Mouse (Mus musculus) right cerebral cortex, adult 18-20 months (tissue): Measurements from ENCODE around the gene Olfr262.
"Not testable (repeated sequence)": the region's sequence is repeated elsewhere in the genome, so short reads cannot be mapped to it uniquely, and the experiment has no call there.

ENCODE experiments used
- DNase-seq: peaks from one replicate; pipeline ENCODE4 v3.0.0; 2022; ENCODE audit warnings: mixed read lengths

The Olfr262 gene

DNA sequence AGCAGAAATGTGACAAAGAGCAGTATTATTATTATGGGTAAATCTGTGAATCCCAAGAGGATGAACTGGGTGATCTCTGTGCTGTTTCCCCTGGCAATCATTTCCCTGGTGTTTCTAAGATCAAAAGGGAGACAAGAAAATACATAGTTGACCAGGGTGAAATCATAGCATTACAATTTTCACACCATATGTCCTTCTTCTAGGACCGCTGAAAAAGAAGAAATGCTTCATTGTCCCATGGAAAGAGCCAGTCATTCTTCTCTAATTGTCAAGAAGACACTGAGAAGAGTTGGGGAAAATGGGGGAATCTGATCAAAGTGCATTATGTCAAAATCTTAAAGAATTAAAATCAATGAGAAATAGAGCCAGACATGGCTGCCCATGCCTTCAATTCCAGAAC, at the start of gene Olfr262:
Gene Olfr262 (minus strand): TSS at position 101 of the 400 bp plus-strand sequence.
- DNase-seq, result no peak

DNA sequence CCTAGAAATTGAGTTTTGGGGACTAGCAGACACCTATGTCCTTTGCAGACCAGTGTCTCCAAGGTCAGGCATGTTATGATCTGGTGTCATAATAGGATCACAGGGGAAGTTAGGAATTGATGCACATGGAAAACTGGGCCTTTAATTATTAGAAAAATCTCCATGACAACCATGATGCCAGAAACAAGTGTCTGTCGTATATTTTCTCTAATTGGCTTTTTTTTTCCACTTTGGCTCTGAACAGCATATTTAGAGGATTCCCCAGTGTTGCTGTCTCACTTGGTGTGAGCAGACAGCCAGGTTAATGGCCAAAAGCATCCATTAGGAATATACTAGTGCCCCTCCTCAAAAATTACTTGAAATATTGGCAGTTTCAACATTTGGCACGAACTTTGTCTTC, 38.1 kb upstream of the Olfr262 start, which contains the start of gene Olfr1434:
Gene Olfr1434 (plus strand): TSS at position 301 of the 400 bp plus-strand sequence.
- no peak for DNase-seq

DNA sequence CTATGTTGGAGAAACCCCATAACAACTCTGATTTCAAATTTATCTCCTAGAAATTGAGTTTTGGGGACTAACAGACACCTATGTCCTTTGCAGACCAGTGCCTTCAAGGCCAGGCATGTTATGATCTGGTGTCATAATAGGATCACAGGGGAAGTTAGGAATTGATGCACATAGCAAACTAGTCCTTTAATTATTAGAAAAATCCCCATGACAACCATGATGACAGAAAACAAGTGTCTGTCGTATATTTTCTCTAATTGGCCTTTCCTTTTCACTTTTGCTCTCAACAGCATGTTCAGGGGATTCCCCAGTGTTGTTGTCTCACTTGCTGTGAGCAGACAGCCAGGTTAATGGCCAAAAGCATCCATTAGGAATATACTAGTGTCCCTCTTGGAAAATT, 19.3 kb upstream of the Olfr262 start, which contains the start of gene Olfr235:
Gene Olfr235 (plus strand): TSS at position 301 of the 400 bp plus-strand sequence.
- no peak for DNase-seq

DNA sequence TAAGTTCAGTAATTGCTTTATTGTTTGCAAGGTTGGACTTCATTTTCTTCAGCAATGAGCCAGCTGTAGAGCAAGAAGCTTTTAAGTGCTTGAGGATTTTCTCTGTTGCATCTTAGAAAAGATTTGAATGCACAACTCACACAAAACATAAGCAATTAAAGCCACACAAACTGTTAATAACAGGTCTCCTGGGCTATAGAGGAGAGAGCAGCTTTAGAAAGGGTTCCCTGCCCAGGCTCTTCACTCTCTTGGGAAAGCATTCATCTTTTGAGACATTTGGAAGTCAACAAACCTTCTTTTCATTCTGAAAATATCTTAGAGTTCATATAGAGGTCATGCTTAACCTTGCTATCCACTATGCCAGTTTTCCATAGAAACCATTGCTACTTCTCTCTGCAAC, 9.0 kb downstream of the Olfr262 start, which contains the start of gene Olfr1432:
Gene Olfr1432 (minus strand): TSS at position 101 of the 400 bp plus-strand sequence.
- not testable (repeated sequence) for DNase-seq

DNA sequence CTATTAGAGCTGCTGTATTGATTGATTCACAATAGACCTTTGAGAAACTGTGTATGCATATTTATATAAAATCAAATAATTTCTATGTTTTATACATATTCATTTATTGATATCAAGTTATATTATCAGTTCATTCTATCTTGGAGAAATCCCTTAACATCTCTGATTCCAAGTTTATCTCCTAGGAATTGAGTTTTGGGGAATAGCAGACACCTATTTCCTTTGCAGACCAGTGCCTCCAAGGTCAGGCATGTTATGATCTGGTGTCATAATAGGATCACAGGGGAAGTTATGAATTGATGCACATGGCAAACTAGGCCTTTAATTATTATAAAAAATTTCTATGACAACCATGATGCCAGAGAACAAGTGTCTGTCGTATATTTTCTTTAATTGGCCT, 41.1 kb downstream of the Olfr262 start, which contains the start of gene Olfr1431:
Gene Olfr1431 (plus strand): TSS at position 301 of the 400 bp plus-strand sequence.
- DNase-seq, result no peak

DNA sequence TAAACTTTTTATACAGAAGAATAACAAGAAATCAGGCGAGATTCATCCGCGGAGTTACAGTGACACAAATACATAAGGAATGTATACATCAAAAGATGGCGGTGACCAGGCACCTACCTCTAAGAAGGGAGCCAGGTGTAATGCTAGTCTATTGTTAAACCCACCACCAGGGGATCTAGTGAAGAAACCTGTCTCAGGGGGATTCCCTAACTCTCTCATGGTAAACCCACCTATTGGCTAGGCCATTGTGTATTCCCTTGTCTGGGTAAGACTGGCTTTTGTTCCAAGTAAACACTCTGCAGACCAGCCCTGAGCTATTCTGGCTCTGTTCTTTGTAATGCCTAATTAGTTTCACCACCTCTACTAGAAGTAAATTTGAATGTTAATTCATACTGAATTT, 42.4 kb downstream of the Olfr262 start:
- DNase-seq, result not testable (repeated sequence)
